Mouse (Mus musculus): ENCODE results near the gene Zbtb17.

DNA sequence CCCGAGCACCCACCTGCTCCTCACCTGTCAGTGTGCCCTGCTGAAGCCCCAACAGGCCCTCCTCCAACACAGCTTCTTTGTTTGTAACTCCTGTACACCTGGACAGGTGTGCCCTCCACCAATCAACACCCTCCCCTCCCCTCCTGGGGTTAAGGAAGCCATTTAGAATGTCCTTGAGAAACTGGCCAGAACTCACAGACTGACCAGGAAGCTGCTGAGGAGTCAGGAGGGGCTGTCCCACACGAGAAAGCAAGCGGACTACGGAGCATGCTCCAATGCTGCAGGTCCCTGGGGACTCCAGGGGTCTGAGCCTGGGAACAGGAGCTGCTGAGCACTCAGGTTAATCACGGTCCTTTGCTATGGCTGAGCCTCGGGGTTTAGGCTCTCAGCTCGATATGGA lies 28.5 kb upstream of the Zbtb17 start, which contains the start of gene Clcnkb:
- no peak for TF ChIP-seq GATA1 (IDR thresholded peaks at IDR 0.05; ENCODE audit: low read length)
- no peak for TF ChIP-seq TAL1 (IDR thresholded peaks at IDR 0.05; ENCODE audit: low read length)
